Mouse (Mus musculus) midbrain, embryonic 16.5 days (tissue): ENCODE measurements around the gene Slc19a1. TPM values are rescaled to one million over a fixed set of nuclear protein-coding genes. Genes with fewer than 3 reads are reported as not detected.
A peak's percentile ranks its signal among the peaks of the same experiment; 100 is the strongest.

ENCODE experiments used
- ATAC-seq: fragments of 200-750 bp; cut with Nextera tagmentation; 2 replicates; pipeline ENCODE4 v1.8.0; 2017; ENCODE audit warnings: moderate TSS enrichment
- H3K27ac ChIP-seq: fragments of 300-500 bp; sonication (generic); 2 replicates; pipeline ENCODE4 v1.5.1; 2014; ENCODE audit warnings: mild to moderate bottlenecking, low read length, mixed read lengths
- H3K27me3 ChIP-seq: fragments of 300-500 bp; sonication (generic); 2 replicates; pipeline ENCODE4 v1.6.1; 2014; ENCODE audit warnings: low read depth, low read length, mixed read lengths; ENCODE audit not compliant: control insufficient read depth, insufficient read depth
- H3K36me3 ChIP-seq: fragments of 300-500 bp; sonication (generic); 2 replicates; pipeline ENCODE4 v1.6.1; 2014; ENCODE audit warnings: mild to moderate bottlenecking, low read length, moderate library complexity, mixed read lengths; ENCODE audit not compliant: control insufficient read depth, insufficient read depth
- H3K4me1 ChIP-seq: fragments of 300-500 bp; sonication (generic); 2 replicates; pipeline ENCODE4 v1.6.1; 2014; ENCODE audit warnings: mild to moderate bottlenecking, low read length, mixed read lengths; ENCODE audit not compliant: control insufficient read depth, insufficient read depth
- H3K4me2 ChIP-seq: fragments of 300-500 bp; sonication (generic); 2 replicates; pipeline ENCODE4 v1.6.1; 2014; ENCODE audit warnings: mild to moderate bottlenecking, low read length, mixed read lengths
- H3K4me3 ChIP-seq: fragments of 300-500 bp; sonication (generic); 2 replicates; pipeline ENCODE4 v1.5.1; 2014; ENCODE audit warnings: low read depth, mild to moderate bottlenecking, low read length, moderate library complexity, mixed read lengths
- H3K9ac ChIP-seq: fragments of 300-500 bp; sonication (generic); 2 replicates; pipeline ENCODE4 v1.6.1; 2014; ENCODE audit warnings: low read depth, low read length, mixed read lengths
- H3K9me3 ChIP-seq: fragments of 300-500 bp; sonication (generic); replicated peaks from 2 replicates; pipeline ENCODE4 v1.6.1; 2014; ENCODE audit warnings: mild to moderate bottlenecking, low read length, mixed read lengths; ENCODE audit not compliant: control insufficient read depth, poor library complexity, severe bottlenecking
- WGBS: fragments of 180-500 bp; shearing (Covaris S2); extraction: QIAGEN DNeasy Blood & Tissue Kit; methylation state at CpG from one replicate; pipeline ENCODE4 v1.1.7; 2014; 5-methylcytosine and 5-hydroxymethylcytosine counted together
- polyA plus RNA-seq: library from polyadenylated mRNA; unstranded; fragments of >200 nt; fragmentation: Nextera tagmentation; extraction: Ambion mirVana; gene quantifications from 2 replicates; pipeline ENCODE4 v1.2.1, GENCODE M21; 2015

Gene Slc19a1
- 44.2 and 44.4 TPM in 2 replicates for polyA plus RNA-seq

DNA sequence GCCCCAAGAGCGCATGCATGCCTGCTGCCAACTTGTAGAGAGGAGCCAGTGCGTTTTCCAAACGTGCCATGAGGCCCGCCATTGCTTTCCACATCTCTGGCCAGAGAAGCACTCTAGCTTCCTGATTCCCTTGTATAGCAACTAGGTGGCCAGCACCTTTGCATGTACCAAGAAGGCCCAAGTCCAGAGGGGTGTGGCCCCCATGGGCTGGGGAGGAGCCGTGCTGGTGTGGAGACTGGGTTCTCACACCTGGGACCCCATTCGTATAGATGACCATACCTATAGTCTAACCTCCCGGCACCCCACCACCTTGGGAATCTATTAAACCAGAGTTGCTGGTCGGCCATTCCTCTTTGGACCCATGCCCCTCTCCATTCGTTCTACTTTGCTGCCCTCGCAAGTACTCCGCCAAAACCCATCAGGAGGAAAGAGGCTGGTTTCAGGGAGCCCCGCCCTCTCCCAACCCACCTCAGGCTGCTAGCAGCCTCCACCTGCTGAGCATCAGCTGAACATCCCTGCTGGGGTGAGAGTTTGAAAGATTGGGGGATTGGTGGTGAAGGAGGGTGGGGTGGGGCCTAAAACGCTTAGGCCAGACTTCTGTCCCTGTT, at the start of gene Slc19a1:
Gene Slc19a1, plus strand, starts transcription at position 474 of the 608 bp plus-strand sequence.
- WGBS = 36% methylated on average over 13 of the region's 13 CpGs

DNA sequence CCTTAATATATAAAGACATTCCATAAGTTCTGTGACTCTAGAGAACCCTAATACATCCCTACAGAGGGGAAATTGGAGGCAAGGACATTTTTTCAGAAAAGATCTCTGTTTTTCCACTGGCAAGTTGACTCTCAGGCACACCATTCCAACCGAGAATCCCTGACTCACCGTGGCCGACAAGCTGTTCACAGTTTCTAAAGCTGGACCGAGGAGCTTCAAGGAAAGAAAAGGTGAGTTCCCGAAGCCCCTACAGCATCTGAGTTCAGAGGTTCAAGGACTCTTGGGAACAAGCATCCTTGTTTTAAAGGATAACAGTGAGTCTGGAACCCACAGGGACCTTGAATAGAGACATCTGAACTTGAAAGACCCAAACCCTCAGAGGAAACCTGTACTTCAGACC, 43.5 kb upstream of the Slc19a1 start:
- H3K4me1 ChIP-seq = no peaks in the 10 kb centered on the region
- no peak overlapping the region for H3K4me3 ChIP-seq
- no peak overlapping the region for H3K27ac ChIP-seq
- H3K36me3 ChIP-seq = no peaks in the 10 kb centered on the region
- H3K9ac ChIP-seq = no peak overlapping the region
- 90% methylated on average over 5 of the region's 5 CpGs for WGBS
- ATAC-seq = no peak
- H3K27me3 ChIP-seq = no peaks in the 10 kb centered on the region
- H3K9me3 ChIP-seq = no peaks in the 10 kb centered on the region
- no peak overlapping the region for H3K4me2 ChIP-seq

More for the DNA sequence above, at the start of gene Slc19a1:
- H3K27me3 ChIP-seq = no peaks in the 10 kb centered on the region
- peak within 1 kb of the TSS; percentile 88 for H3K9ac ChIP-seq
- H3K4me2 ChIP-seq = peak within 1 kb of the TSS; percentile 75
- peak; percentile 4 for ATAC-seq
- no peaks in the 10 kb centered on the region for H3K36me3 ChIP-seq
- H3K9me3 ChIP-seq = no peaks in the 10 kb centered on the region; the same call in 1 of the 2 replicates
- H3K4me3 ChIP-seq = peak within 1 kb of the TSS; percentile 59
- peaks cover 14% of the 10 kb centered on the region for H3K4me1 ChIP-seq
- peak within 1 kb of the TSS; percentile 81 for H3K27ac ChIP-seq

DNA sequence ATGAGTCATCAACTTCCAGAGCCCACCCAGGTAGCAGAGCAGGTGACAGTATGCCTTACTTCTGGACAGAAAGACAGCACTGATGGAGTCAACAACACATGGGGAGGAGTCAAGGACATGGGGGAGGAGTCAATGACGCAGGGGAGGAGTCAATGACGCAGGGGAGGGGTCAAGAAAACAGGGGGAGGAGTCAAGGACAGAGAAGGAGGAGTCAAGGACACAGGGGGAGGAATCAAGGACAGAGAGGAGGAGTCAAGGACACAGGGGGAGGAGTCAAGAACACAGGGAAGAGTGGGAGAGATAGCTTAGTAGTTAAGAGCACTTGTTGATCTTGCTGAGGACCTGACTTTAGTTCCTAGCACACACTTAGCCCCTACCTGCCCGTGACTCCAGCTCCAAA, 39.6 kb upstream of the Slc19a1 start:
- Histone ChIP-seq H3K4me1 (no peaks in the 10 kb centered on the region), H3K36me3 (no peaks in the 10 kb centered on the region), H3K27me3 (no peaks in the 10 kb centered on the region), H3K4me3 (no peak overlapping the region), H3K9ac (no peak overlapping the region), H3K27ac (no peak overlapping the region), H3K9me3 (no peaks in the 10 kb centered on the region), H3K4me2 (no peak overlapping the region)
- 56% methylated on average over 3 of the region's 3 CpGs for WGBS
- no peak for ATAC-seq

DNA sequence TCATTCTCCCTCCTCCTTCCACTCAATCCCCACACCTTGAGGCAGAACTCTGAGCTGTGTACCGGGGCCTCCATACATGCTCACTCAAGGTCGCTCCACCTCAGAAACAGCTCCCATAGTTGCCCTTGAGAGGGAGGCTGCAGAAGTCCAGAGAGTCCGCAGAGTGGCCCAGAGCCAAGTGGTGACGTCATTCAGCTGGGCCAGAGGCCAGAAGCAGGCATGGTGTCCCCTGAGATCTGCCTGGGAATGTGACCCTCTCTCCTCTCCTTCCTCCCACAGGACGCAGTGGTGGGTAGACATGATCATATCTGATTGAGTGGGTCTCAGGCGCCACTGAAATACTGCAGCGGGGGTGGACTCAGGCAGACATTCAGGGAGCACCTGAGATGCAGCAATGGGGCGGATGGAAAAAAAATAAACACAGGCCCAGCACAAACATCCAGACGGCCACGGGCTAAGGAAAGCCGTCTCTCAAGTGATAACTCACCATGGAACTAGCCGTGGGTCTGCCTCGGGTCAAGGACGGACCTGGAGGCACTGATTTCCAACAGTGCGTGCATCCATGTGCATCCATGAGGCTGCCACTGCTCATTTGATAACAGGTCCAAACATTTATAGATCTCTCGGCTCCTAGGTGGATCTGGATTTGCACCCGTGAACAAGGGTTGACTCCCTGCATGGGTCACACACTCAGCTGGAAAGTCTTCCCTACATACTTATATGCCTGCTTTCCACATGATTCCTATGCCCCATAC, 34.1 kb upstream of the Slc19a1 start:
- H3K4me1 ChIP-seq = no peaks in the 10 kb centered on the region
- H3K27ac ChIP-seq = no peak overlapping the region
- H3K4me3 ChIP-seq = no peak overlapping the region
- H3K36me3 ChIP-seq = no peaks in the 10 kb centered on the region
- H3K27me3 ChIP-seq = no peaks in the 10 kb centered on the region
- no peak overlapping the region for H3K9ac ChIP-seq
- H3K4me2 ChIP-seq = no peak overlapping the region
- WGBS = 79% methylated on average over 17 of the region's 17 CpGs
- ATAC-seq = no peak
- H3K9me3 ChIP-seq = peaks cover 4% of the 10 kb centered on the region; the same call in 1 of the 2 replicates

DNA sequence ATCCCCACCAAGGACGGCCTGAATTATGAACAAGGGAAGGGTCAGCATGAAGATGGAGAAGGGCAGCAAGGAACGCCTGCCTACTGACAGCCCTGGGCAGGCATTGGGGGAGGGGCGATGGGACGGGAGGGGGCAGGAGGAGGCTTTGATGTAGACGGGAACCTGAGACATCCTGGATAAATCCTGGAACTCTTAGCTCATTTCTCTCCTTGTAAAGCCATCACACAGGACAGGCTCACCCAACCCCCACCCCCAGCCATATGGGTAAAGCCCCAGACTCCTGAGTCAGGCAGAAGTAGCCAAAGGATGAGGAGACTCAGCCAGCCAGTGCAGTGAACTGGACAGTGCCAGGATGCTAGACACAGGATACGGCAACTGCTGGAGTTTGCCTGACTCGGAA, 27.1 kb upstream of the Slc19a1 start:
- Histone ChIP-seq H3K4me3 (no peak overlapping the region), H3K4me2 (no peak overlapping the region), H3K36me3 (no peaks in the 10 kb centered on the region), H3K4me1 (peaks cover 9% of the 10 kb centered on the region; the same call in 1 of the 2 replicates), H3K27ac (no peak overlapping the region), H3K27me3 (no peaks in the 10 kb centered on the region), H3K9me3 (peaks cover 4% of the 10 kb centered on the region; the same call in 1 of the 2 replicates), H3K9ac (no peak overlapping the region)
- ATAC-seq = no peak
- 26% methylated on average over 7 of the region's 7 CpGs for WGBS

DNA sequence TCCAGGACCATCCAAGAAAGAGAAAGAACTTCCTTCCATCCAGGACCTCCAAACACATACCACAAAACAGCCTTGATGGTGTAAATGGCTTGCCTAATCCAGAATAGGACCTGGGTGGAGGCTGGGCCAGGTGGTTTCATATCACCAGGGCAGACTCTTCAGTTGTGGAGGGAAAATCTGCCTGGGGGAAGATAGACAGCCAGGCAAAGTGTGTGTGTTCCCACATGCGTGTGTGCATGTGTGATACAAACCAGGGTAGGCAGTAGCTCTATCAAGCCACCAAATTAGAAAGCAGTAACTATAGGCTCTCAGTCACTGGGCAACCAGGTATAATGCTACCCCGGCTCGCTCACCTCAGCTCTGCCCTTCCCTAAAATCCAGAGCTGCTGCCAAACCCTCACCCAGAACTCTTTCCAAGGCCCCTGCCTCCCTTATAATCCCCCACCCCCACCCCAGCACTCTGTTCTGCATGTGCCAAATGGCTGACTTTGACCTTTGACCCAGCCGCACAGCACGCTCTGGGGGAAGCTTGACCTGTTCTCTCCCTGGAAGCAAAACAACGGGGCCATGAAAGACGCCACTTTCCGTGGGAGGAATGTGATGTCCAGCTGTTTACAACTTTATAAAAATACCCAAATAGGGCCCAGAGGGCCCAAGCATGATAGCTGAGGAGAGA, 24.5 kb upstream of the Slc19a1 start:
- Histone ChIP-seq H3K9me3 (no peaks in the 10 kb centered on the region), H3K4me2 (no peak overlapping the region), H3K36me3 (no peaks in the 10 kb centered on the region), H3K4me3 (no peak overlapping the region), H3K9ac (no peak overlapping the region), H3K4me1 (peaks cover 9% of the 10 kb centered on the region; the same call in 1 of the 2 replicates), H3K27ac (peak overlapping the region; percentile 23), H3K27me3 (no peaks in the 10 kb centered on the region)
- 26% methylated on average over 8 of the region's 8 CpGs for WGBS
- ATAC-seq = no peak

DNA sequence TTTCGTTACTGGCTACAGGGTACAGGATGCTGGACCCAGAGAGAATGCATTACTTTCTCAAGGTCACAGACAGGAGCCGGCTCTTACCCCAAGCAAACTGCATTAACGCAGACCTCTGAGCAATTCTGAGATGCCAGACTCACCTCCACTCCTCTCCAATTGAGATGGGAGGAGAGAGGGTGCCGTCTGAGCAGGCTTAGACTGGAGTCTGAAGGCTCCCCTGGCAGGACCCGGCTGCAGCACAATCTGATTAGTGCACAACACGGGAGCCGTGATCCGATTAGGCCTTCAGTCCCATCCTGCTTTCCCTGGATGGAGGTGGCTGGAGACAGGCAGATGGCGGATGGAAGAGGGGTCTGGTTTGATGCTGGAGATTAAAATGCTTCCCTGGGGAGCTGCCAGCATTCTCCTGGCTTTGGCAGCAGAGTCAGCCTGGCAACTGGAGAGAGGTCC, 23.9 kb upstream of the Slc19a1 start:
- Histone ChIP-seq H3K9me3 (no peaks in the 10 kb centered on the region), H3K4me1 (peaks cover 9% of the 10 kb centered on the region; the same call in 1 of the 2 replicates), H3K4me2 (no peak overlapping the region), H3K9ac (no peak overlapping the region), H3K4me3 (no peak overlapping the region), H3K27me3 (no peaks in the 10 kb centered on the region), H3K27ac (peak overlapping the region; percentile 23), H3K36me3 (no peaks in the 10 kb centered on the region)
- ATAC-seq = peak; percentile 73
- 6% methylated on average over 9 of the region's 9 CpGs for WGBS

DNA sequence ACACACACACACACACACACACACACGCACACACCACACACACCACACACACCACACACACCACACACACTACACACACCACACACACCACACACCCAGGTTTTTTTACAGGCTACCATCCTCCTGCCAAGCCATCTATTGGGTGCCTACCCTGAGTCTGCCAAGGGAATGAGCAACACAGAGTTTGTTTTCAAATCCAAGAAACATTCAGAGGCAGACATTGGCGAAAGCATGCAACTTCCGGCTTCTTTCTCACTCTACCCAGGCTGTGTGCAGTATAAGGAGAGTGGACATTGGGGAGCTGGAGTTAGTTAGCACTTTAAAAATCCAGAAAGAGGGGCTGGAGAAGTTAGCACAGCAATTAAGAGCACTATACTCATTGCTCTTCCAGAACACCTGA, 23.3 kb upstream of the Slc19a1 start:
- Histone ChIP-seq H3K4me2 (no peak overlapping the region), H3K27ac (no peak overlapping the region; the same call in 1 of the 2 replicates), H3K27me3 (no peaks in the 10 kb centered on the region), H3K9me3 (no peaks in the 10 kb centered on the region), H3K4me3 (no peak overlapping the region), H3K36me3 (no peaks in the 10 kb centered on the region), H3K4me1 (peaks cover 9% of the 10 kb centered on the region; the same call in 1 of the 2 replicates), H3K9ac (no peak overlapping the region)
- ATAC-seq = no peak
- WGBS = 75% methylated on average over 3 of the region's 3 CpGs
